8 mouse cellular contexts compared by ENCODE assay signal in genomic region chr19:12500124-12500523, GRCm38 (mm10). TPM values are rescaled to one million over a fixed set of nuclear protein-coding genes. Genes with fewer than 3 reads are reported as not detected.
DNase-seq lines count a peak whose midpoint lies in the region; ATAC-seq and TF ChIP-seq lines count a peak whose summit lies in the region.

No protein-coding gene starts in this region.

- intact Hi-C loops in heart, postnatal 36 days (cut with DNase I) = loop anchor here (5.0 kb wide), 2 partner anchors 33 to 68 kb away; no protein-coding TSS in a partner anchor

- peak overlapping the region; percentile 80 for H3K4me2 ChIP-seq in forebrain, embryonic 14.5 days (ENCODE audit: low read length)
- peak overlapping the region; percentile 94 for H3K4me2 ChIP-seq in limb, embryonic 12.5 days

- WGBS in bone marrow, adult 2 months = 63% methylated on average over 3 of the region's 3 CpGs
- 0% methylated on average over 3 of the region's 3 CpGs for WGBS in forebrain, embryonic 14.5 days
- WGBS in limb, embryonic 12.5 days = 12% methylated on average over 3 of the region's 3 CpGs

- no peaks in the 10 kb centered on the region for H3K4me1 ChIP-seq in bone marrow, adult 2 months (ENCODE audit: control insufficient read depth, insufficient read depth, low read length)
- H3K4me1 ChIP-seq in forebrain, embryonic 14.5 days (ENCODE audit: control insufficient read depth, insufficient read depth, low read length) = peaks cover 12% of the 10 kb centered on the region
- H3K4me1 ChIP-seq in limb, embryonic 12.5 days (replicated peaks) = peaks cover 16% of the 10 kb centered on the region; the same call in 1 of the 2 replicates

- peak; percentile 54 for DNase-seq in 3134 (ENCODE audit: extremely low read depth, insufficient read length, low spot score)
- DNase-seq in forebrain, embryonic 14.5 days (ENCODE audit: low spot score) = peak; percentile 81
- peak; percentile 49 to 50 for DNase-seq in heart, postnatal 36 days
- DNase-seq in neural tube, embryonic 10.5 days (ENCODE audit: extremely low spot score, low spot score) = peak; percentile 57
- no peak for DNase-seq in thymus, adult 18-20 months

- peak; percentile 49 for ATAC-seq in forebrain, embryonic 14.5 days
- ATAC-seq in limb, embryonic 12.5 days (ENCODE audit: insufficient number of reproducible peaks, insufficient read depth, low FRiP score, low TSS enrichment, low read depth) = no peak
- ATAC-seq in CD4-positive, CD25-positive, alpha-beta regulatory T cell, adult 4 months = no peak

- H3K27me3 ChIP-seq in forebrain, embryonic 14.5 days (replicated peaks; ENCODE audit: control insufficient read depth, insufficient read depth, low read length) = no peaks in the 10 kb centered on the region
- peaks cover 21% of the 10 kb centered on the region for H3K27me3 ChIP-seq in limb, embryonic 12.5 days

- H3K36me3 ChIP-seq in forebrain, embryonic 14.5 days (ENCODE audit: control insufficient read depth, insufficient read depth, low read length) = 0 out of 2 replicates have a peak, but pooled peaks cover 7% of the 10 kb centered on the region
- H3K36me3 ChIP-seq in limb, embryonic 12.5 days = no peaks in the 10 kb centered on the region

- no peak for TF ChIP-seq POLR2A in bone marrow, adult 2 months (IDR thresholded peaks at IDR 0.05; ENCODE audit: borderline replicate concordance, control insufficient read depth, low read depth, low read length)

- H3K4me3 ChIP-seq in bone marrow, adult 2 months (replicated peaks; ENCODE audit: control insufficient read depth, low read depth, low read length) = peak overlapping the region; percentile 15
- peak overlapping the region; percentile 80 for H3K4me3 ChIP-seq in forebrain, embryonic 14.5 days (ENCODE audit: low read depth, low read length)
- H3K4me3 ChIP-seq in limb, embryonic 12.5 days (replicated peaks) = peak overlapping the region; percentile 70

- no peak for TF ChIP-seq CTCF in bone marrow, adult 2 months (IDR thresholded peaks at IDR 0.05; ENCODE audit: control insufficient read depth, insufficient read depth, low read length)

- no peak overlapping the region for H3K27ac ChIP-seq in bone marrow, adult 2 months (ENCODE audit: control insufficient read depth, insufficient read depth, low read depth, low read length, poor library complexity)
- H3K27ac ChIP-seq in forebrain, embryonic 14.5 days (ENCODE audit: low read depth, low read length) = peak overlapping the region; percentile 93
- H3K27ac ChIP-seq in limb, embryonic 12.5 days = no peak overlapping the region

- peak overlapping the region; percentile 92 for H3K9ac ChIP-seq in forebrain, embryonic 14.5 days (ENCODE audit: low read length)
- H3K9ac ChIP-seq in limb, embryonic 12.5 days (replicated peaks) = no peak overlapping the region

- no peaks in the 10 kb centered on the region for H3K9me3 ChIP-seq in forebrain, embryonic 14.5 days (replicated peaks; ENCODE audit: control insufficient read depth, low read length)
- no peaks in the 10 kb centered on the region for H3K9me3 ChIP-seq in limb, embryonic 12.5 days

RNA-seq across cellular contexts. Expression of gene Dtx4, which starts 1.1 kb away (rescaled TPM):
- polyA plus RNA-seq in bone marrow, adult 2 months (2011; ENCODE audit: insufficient read depth, insufficient read length, low replicate concordance, missing spikeins) = 2.3 and 6.7 TPM in 2 replicates
- 15.3 and 18.2 TPM in 2 replicates for polyA plus RNA-seq in forebrain, embryonic 14.5 days (2014; fragmentation: Nextera tagmentation; extraction: Ambion mirVana)
- total RNA-seq in heart, postnatal 36 days (2021) = 1 to 10 TPM; 6.4 to 7.8 TPM
- polyA plus RNA-seq in limb, embryonic 12.5 days (2016; fragmentation: Nextera tagmentation; extraction: Ambion mirVana) = 5.2 and 5.6 TPM in 2 replicates
- 10 to 100 TPM in 1 of 2 experiments, 1 to 10 TPM in 1; 6.8 to 11.4 TPM for polyA plus RNA-seq in CD4-positive, CD25-positive, alpha-beta regulatory T cell, adult 4 months (2017; shearing (Covaris generic))

RNA-seq across cellular contexts. Expression of gene Mpeg1, which starts 39.5 kb away (rescaled TPM):
- polyA plus RNA-seq in bone marrow, adult 2 months (2011; ENCODE audit: insufficient read depth, insufficient read length, low replicate concordance, missing spikeins) = 20.5 and 54.7 TPM in 2 replicates
- 0.55 and 0.75 TPM in 2 replicates for polyA plus RNA-seq in forebrain, embryonic 14.5 days (2014; fragmentation: Nextera tagmentation; extraction: Ambion mirVana)
- 10 to 100 TPM in 1 of 2 experiments, 1 to 10 TPM in 1; 8.6 to 12.2 TPM for total RNA-seq in heart, postnatal 36 days (2021)
- polyA plus RNA-seq in limb, embryonic 12.5 days (2016; fragmentation: Nextera tagmentation; extraction: Ambion mirVana) = 0.22 and 0.25 TPM in 2 replicates
- polyA plus RNA-seq in CD4-positive, CD25-positive, alpha-beta regulatory T cell, adult 4 months (2017; shearing (Covaris generic)) = under 1 TPM; 0.15 to 0.44 TPM

RNA-seq across cellular contexts. Expression of gene Fam111a, which starts 45.4 kb away (rescaled TPM):
- 42.1 and 61.9 TPM in 2 replicates for polyA plus RNA-seq in bone marrow, adult 2 months (2011; ENCODE audit: insufficient read depth, insufficient read length, low replicate concordance, missing spikeins)
- 9.9 and 10.9 TPM in 2 replicates for polyA plus RNA-seq in forebrain, embryonic 14.5 days (2014; fragmentation: Nextera tagmentation; extraction: Ambion mirVana)
- 1 to 10 TPM; 5.9 to 6.9 TPM for total RNA-seq in heart, postnatal 36 days (2021)
- 18.4 and 20.2 TPM in 2 replicates for polyA plus RNA-seq in limb, embryonic 12.5 days (2016; fragmentation: Nextera tagmentation; extraction: Ambion mirVana)
- 10 to 100 TPM; 43.5 to 49.8 TPM for polyA plus RNA-seq in CD4-positive, CD25-positive, alpha-beta regulatory T cell, adult 4 months (2017; shearing (Covaris generic))

Comparison
In these comparisons a context has a peak if more than half of its experiments do, and no peak if none do; other contexts are left out.
1. DNase-seq: peak in 3134 (single experiment), forebrain, embryonic 14.5 days (single experiment), heart, postnatal 36 days (2 of 2) and neural tube, embryonic 10.5 days (single experiment); none in thymus, adult 18-20 months (0 of 2).
2. H3K4me3 ChIP-seq: peak in every context shown above with its lines; median percentile 80 in forebrain, embryonic 14.5 days; 70 in limb, embryonic 12.5 days; 15 in bone marrow, adult 2 months.
3. RNA of gene Mpeg1, which starts 39.5 kb away (polyA plus RNA-seq): 20.5 to 54.7 TPM in bone marrow, adult 2 months; 0.55 to 0.75 TPM in forebrain, embryonic 14.5 days, 0.15 to 0.44 TPM in CD4-positive, CD25-positive, alpha-beta regulatory T cell, adult 4 months and 0.22 to 0.25 TPM in limb, embryonic 12.5 days; every median in the first group is over 10 times any median in the second.